Mouse (Mus musculus) yolk sac, embryonic 10.5 days (tissue): Measurements from ENCODE around the gene Kif6.

ENCODE experiments used
- DNase-seq: peaks from one replicate; pipeline ENCODE4 v3.0.0-alpha.2; 2017; ENCODE audit warnings: low spot score

Gene Kif6

GRCm38 (mm10) chr17:49614577-49615235 is at the start of gene Kif6:
TSS of gene Kif6 (plus strand) at chr17:49615136.
- peak; percentile 86 for DNase-seq

DNA sequence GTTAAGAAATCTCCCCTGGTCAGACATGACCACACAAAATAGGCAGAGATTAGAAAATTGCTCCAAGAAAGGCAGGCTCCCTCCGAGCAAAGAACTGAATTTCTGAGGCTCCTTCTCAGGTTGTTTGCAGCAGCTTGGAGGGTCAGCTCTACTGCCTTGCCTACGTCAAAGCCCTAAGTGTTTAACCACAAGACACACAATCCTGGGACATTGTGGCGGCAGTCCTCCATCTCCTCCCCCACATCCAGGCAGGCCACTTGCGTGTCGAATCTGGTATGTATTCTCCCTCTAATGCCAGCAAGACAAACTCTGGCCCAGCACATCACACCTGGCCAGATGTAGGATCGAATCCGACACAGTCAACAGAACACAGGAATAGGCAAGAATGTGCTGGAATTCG is 46.2 kb upstream of the Kif6 start:
- no peak for DNase-seq

GRCm38 (mm10) chr17:49577321-49577720 is 37.6 kb upstream of the Kif6 start:
- DNase-seq: no peak

DNA sequence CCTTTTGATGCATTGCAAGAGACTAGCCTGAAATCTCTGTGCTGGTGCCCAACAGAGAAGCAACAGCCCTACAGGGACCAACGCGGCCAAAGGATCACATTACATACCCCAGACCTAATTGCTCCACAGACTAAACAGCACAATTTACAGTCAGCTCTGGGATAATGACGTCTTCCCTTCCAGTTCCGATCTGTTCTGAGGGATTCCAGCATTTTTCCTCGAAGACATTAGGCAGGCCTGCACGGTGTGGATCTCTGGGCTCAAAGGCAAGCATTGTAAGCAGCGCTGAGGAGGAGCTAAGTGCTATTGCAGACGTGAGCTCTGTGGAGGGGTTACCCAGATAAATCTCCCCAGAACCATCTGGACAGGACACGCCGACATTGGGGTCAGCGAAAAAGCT is 32.5 kb upstream of the Kif6 start:
- DNase-seq: peak; percentile 54

DNA sequence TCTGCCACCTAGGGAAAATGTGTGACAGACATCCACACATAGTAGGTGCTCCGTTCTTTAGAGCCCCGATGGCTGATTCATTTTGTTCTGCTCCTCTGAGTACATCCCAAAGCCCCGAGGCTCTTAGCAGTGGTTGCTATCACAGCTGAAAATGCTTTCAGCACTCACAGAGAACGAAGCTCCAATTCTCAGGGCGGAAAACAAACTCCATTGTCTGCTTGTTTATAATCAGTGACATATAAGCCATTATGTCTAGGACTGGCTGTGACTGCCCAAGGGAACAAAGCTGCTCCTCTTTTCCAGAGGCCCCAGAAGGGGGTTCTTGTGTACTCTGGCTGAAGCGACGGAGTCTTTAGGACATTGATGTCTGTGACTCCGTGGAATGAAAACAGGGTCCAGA is 24.9 kb upstream of the Kif6 start:
- DNase-seq: no peak

GRCm38 (mm10) chr17:49605397-49605796 is 9.5 kb upstream of the Kif6 start:
- no peak for DNase-seq

- no peak for DNase-seq
These were observed 7.4 kb upstream of the Kif6 start for GRCm38 (mm10) chr17:49607351-49608027.

DNA sequence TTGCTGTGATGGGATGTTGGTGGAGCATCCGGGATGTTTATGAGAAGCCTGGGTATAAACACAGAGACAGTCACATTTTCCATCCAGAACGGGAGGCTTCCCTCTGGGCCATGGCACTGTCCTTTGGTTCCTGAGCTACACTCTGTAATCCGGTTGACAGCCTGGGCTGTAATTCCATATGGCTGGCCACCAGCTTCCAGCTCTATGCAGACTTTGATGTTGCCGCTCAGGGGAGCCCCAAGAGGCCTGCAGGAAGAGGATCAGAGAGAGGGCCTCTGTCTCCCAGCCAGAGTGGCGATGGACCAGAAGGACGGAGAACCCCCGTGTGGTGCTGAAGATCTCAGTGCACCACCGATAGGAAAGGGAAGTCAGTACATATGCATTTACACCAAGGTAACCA is 4.6 kb upstream of the Kif6 start:
- DNase-seq: no peak

- DNase-seq: no peak
These were observed 310 bp downstream of the Kif6 start for GRCm38 (mm10) chr17:49615241-49615651.

GRCm38 (mm10) chr17:49624572-49624971 is 9.6 kb downstream of the Kif6 start:
- DNase-seq: peak; percentile 59

DNA sequence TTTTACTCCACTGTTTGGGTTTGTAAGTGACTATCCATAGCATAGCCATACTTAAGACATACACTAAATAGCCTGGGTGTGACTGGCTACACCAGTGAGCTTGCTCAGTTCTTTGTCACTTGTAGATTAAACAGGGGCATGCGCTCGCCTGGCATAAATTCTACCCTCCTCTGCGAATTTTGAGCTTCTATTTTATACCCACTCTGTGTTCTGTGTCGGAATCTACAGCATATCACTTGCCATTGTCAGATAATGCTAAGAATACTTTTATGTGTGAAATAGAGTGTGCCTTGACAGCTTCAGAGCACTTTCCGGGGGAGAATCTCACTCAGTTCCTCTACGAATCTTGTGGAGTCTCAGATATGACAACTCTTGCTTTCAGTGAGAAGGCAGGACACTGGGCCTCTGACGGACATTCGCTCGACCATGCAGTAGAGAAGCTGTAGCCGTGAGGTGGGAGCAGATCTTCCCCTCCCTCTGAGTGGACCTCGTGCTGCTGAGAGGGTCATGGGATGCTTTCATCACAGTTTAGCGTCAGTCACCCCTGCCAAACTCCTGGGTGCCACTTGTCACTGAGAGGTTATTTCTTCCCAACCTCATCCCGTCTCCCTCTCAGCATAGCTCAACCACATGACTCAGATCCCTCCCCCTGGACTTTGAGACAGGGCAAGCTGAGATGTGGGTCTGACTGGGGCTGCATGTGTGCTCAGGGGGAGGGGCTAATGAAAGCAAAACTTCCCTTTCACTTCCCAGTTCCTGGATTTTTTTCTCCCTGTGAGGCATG is 12.3 kb downstream of the Kif6 start:
- DNase-seq: peak; percentile 82

- DNase-seq: no peak
These were observed 13.9 kb downstream of the Kif6 start for GRCm38 (mm10) chr17:49628875-49629274.

- DNase-seq: no peak
These were observed 18.1 kb downstream of the Kif6 start for GRCm38 (mm10) chr17:49633041-49633440.

- DNase-seq: peak; percentile 20
These were observed 27.0 kb downstream of the Kif6 start for GRCm38 (mm10) chr17:49641903-49642302.

DNA sequence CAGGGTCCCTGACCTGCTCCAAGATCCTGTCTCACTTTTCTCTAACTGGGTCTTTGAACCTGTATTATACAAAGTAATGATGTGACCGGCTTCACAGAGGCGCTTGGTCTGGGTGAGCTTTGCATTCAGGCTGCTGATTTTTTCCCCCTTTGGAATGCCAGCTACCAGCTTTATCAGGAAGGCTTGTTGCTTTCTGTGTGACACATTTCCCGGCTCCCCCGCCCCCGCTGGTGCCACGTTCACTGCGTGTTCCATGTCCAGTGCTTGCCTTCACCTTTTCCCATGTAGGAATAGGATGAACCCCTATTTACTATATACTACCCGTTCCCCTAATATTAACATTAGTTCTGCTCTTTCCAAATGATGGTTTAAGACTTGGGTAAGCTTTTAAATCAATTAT is 27.4 kb downstream of the Kif6 start:
- DNase-seq: no peak

DNA sequence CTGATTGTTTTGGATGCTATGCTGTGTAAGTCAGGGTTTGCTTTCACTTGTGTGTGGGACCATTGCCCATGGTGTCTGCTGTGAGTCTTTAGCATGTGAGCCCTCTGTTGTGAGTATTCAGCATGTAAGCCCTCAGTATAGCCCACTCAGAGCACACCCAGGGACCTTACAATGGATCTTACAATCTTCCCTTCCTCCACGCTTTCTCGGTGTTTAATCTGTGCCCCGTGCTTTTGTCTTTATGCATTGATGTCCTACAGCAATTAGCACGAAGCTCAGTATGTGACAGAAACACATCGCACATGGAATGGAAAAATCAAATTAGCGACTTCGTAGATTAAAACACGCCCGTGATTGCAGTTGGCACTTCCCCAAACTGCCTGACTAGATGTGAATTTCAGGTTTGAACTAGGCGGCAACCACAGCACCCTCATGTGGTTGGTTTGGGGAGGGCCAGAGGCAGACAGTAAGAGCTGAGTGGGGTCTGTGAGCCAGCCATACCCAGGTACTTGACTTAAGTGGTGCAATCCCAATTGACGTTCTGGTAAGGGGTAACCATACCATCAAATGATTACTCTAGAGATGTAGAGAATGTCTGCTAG is 28.1 kb downstream of the Kif6 start:
- no peak for DNase-seq

GRCm38 (mm10) chr17:49646267-49646666 is 31.3 kb downstream of the Kif6 start:
- no peak for DNase-seq

- DNase-seq: no peak
These were observed 34.0 kb downstream of the Kif6 start for GRCm38 (mm10) chr17:49648970-49649369.

GRCm38 (mm10) chr17:49649394-49649793 is 34.5 kb downstream of the Kif6 start:
- DNase-seq: no peak

DNA sequence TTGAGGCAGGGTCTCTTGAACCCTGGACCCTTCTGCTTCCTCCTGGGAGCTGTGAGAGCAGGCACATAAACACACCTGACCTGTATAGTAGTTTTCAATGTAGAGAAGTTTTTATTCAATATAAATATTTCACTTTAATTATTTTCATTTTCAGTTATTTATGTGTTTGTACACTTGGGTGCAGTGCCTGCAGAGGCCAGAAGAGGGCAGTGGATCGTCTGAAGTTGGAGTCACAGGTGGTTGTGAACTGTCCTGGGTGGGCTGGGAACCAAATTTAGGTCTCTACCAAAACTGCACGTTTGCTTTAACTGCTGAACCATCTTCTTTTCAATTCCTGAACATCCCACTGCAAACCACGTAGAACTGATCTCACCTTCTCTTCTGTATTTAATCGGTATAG is 35.4 kb downstream of the Kif6 start:
- DNase-seq: no peak

- DNase-seq: no peak
These were observed 37.4 kb downstream of the Kif6 start for GRCm38 (mm10) chr17:49652357-49652756.

GRCm38 (mm10) chr17:49652800-49653199 is 37.9 kb downstream of the Kif6 start:
- DNase-seq: no peak

GRCm38 (mm10) chr17:49661626-49662025 is 46.7 kb downstream of the Kif6 start:
- no peak for DNase-seq
